Mouse (Mus musculus) C2C12 (cell line): ENCODE data around the gene Mrpl32. TPM values are rescaled to one million over a fixed set of nuclear protein-coding genes. Genes with fewer than 3 reads are reported as not detected.

Experiments
- H3K27me3 ChIP-seq: one replicate; pipeline ENCODE4 v1.6.1; 2011; ENCODE audit not compliant: control insufficient read depth, insufficient read depth, insufficient read length
- H3K36me3 ChIP-seq: one replicate; pipeline ENCODE4 v1.6.1; 2011; ENCODE audit not compliant: control insufficient read depth, insufficient read depth
- H3K4me3 ChIP-seq: one replicate; pipeline ENCODE4 v1.5.1; 2011; ENCODE audit warnings: mild to moderate bottlenecking, control low read depth; ENCODE audit not compliant: poor library complexity, insufficient read depth, severe bottlenecking
- H3K79me2 ChIP-seq: one replicate; pipeline ENCODE4 v1.6.1; 2011; ENCODE audit not compliant: control insufficient read depth, insufficient read depth
- H3K79me3 ChIP-seq: one replicate; pipeline ENCODE4 v1.6.1; 2011; ENCODE audit warnings: low read depth, control low read depth
- H3ac ChIP-seq: one replicate; pipeline ENCODE3; 2011; ENCODE audit warnings: low read depth; ENCODE audit not compliant: control insufficient read depth, insufficient read length
- CEBPB ChIP-seq: IDR thresholded peaks from one replicate; pipeline ENCODE4 v1.6.1; 2011; ENCODE audit warnings: low read depth, mild to moderate bottlenecking, control low read depth, moderate library complexity
- CTCF ChIP-seq: IDR thresholded peaks from one replicate; pipeline ENCODE4 v1.5.1; 2011; ENCODE audit not compliant: control insufficient read depth, insufficient read depth, insufficient read length
- FOSL1 ChIP-seq: IDR thresholded peaks from one replicate; pipeline ENCODE4 v1.8.0; 2011; ENCODE audit warnings: mild to moderate bottlenecking, low read length; ENCODE audit not compliant: poor library complexity, insufficient read depth, severe bottlenecking
- MAX ChIP-seq: IDR thresholded peaks from one replicate; pipeline ENCODE4 v1.6.1; 2011; ENCODE audit warnings: mild to moderate bottlenecking, control low read depth
- MYOD1 ChIP-seq: IDR thresholded peaks from one replicate; pipeline ENCODE4 v1.6.1; 2011; ENCODE audit warnings: low read depth; ENCODE audit not compliant: control insufficient read depth, insufficient read length
- MYOG ChIP-seq: IDR thresholded peaks from one replicate; pipeline ENCODE4 v1.6.1; 2011; ENCODE audit not compliant: control insufficient read depth, insufficient read length; ENCODE audit errors: extremely low read depth
- USF1 ChIP-seq: IDR thresholded peaks from one replicate; pipeline ENCODE4 v1.6.1; 2011; ENCODE audit warnings: low read depth, mild to moderate bottlenecking, control low read depth, moderate library complexity
- long read RNA-seq, 2 experiments: library from polyadenylated mRNA; unstranded; transcript quantifications; one replicate each; pipeline ENCODE4 v2.0.0; 2019 to 2020
- polyA plus RNA-seq: library from polyadenylated mRNA; unstranded; fragments of >200 nt; fragmentation: generic; extraction: Trizol; gene quantifications from one replicate; pipeline ENCODE4 v1.2.1, GENCODE M21; 2012; ENCODE audit warnings: missing spikeins

Gene Mrpl32
- polyA plus RNA-seq = 25.0 TPM
- long read RNA-seq, experiment 1, transcript Mrpl32-202 (3 exons, 3,013 nt) = major isoform, 57 of 63 reads
- long read RNA-seq, experiment 1, partial matches to known transcripts = 1 of 63 reads
- long read RNA-seq, experiment 1, other reads (novel, unspliced or antisense) = 2 of 63 reads
- long read RNA-seq, experiment 2, transcript Mrpl32-202 (3 exons, 3,013 nt) = major isoform, 12 of 15 reads
- long read RNA-seq, experiment 2, partial matches to known transcripts = 1 of 15 reads
- long read RNA-seq, experiment 2, other reads (novel, unspliced or antisense) = 0 of 15 reads

DNA sequence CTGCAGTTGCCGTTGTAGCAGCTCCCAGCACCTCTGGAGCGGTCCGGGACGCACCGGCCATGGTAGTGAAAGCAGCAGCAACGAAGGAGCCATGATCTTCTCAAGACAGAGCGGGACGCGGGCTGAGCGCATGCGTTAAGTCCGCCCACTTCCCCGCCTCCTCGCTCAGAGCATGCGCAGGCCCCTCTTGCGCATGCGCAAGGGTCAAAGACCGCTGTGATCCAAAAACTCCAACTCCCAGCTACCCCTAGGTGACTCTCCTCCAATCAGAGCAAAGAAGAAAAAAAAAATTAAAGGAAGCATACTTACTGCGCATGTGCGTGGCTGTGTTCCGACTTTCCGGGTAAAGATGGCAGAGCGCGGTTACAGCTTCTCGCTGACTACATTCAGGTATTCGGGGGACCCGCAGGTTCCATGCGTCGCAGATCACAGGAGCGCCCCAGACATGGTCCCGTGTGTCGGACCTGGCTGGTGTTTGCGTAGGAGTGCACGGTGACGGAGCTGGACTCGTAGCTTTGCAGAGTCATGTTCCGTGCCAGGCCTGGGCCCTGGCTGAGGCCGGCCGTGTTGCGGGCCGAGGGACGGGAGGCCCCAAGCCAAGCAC is at the start of gene Mrpl32, which contains the start of gene Psma2:
TSS of gene Mrpl32 (minus strand) at position 240 of the 604 bp plus-strand sequence.
TSS of gene Psma2 (plus strand) at position 315 of the 604 bp plus-strand sequence.
- H3K79me2 ChIP-seq = peaks cover 69% of the 10 kb centered on the region
- peak within 1 kb of the TSS; percentile 88 for H3K4me3 ChIP-seq
- TF ChIP-seq MAX = peak; percentile 29
- no peak for TF ChIP-seq CEBPB
- H3K79me3 ChIP-seq = peaks cover 53% of the 10 kb centered on the region
- H3K36me3 ChIP-seq = peaks cover 35% of the 10 kb centered on the region
- no peaks in the 10 kb centered on the region for H3K27me3 ChIP-seq
- peak within 1 kb of the TSS; percentile 98 for H3ac ChIP-seq

DNA sequence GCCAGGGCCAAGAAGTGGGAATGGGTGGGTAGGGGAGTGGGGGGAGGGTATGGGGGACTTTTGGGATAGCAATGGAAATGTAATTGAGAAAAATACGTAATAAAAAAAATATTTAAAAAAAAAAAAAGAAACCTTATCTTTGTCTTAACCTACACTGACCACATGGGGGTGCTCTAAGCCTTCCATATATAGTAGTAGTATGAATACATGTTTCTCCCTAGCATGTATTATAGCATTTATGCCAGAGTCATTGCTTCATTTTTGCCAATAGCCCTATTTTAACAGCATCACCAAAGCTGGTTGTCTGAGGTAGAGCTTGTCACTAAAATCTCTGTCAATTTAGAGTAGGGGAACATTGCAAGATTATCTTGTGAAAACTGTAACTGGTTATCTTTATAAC is 36.3 kb upstream of the Mrpl32 start:
- no peak for TF ChIP-seq CEBPB
- no peak for TF ChIP-seq FOSL1
- no peak for TF ChIP-seq MAX
- no peak for TF ChIP-seq MYOG
- TF ChIP-seq MYOD1 = no peak
- TF ChIP-seq CTCF = no peak
- TF ChIP-seq USF1 = no peak
- H3K27me3 ChIP-seq = no peaks in the 10 kb centered on the region

DNA sequence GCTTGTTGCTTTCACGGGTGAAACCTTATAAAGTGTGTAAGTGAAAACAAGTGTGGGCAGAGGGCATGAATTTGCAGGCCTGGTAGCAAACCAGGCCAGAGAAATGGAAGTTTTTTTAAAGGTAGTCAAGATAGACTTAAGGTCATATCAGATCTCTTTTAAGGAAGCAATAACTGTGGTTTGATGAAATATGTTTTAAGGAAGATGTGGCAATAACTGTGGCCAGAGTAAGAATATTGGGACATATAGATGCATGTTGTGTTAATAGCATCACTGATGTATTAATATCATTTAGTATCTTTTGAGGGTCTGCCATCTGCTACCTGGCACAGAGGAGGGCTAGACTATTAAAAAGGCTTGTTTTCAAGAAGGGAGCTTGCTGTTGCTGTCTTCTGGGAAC is 27.0 kb upstream of the Mrpl32 start:
- Histone ChIP-seq H3K27me3 (no peaks in the 10 kb centered on the region), H3K79me2 (no peaks in the 10 kb centered on the region), H3K79me3 (no peaks in the 10 kb centered on the region), H3K4me3 (no peak overlapping the region), H3ac (no peak overlapping the region), H3K36me3 (peaks cover 25% of the 10 kb centered on the region)
- TF ChIP-seq CEBPB (no peak), USF1 (no peak), CTCF (no peak), MYOG (no peak), FOSL1 (no peak), MAX (no peak), MYOD1 (no peak)

More for the DNA sequence above, 36.3 kb upstream of the Mrpl32 start:
- Histone ChIP-seq H3K79me3 (no peaks in the 10 kb centered on the region), H3K4me3 (no peak overlapping the region), H3ac (no peak overlapping the region), H3K36me3 (no peaks in the 10 kb centered on the region), H3K79me2 (no peaks in the 10 kb centered on the region)

DNA sequence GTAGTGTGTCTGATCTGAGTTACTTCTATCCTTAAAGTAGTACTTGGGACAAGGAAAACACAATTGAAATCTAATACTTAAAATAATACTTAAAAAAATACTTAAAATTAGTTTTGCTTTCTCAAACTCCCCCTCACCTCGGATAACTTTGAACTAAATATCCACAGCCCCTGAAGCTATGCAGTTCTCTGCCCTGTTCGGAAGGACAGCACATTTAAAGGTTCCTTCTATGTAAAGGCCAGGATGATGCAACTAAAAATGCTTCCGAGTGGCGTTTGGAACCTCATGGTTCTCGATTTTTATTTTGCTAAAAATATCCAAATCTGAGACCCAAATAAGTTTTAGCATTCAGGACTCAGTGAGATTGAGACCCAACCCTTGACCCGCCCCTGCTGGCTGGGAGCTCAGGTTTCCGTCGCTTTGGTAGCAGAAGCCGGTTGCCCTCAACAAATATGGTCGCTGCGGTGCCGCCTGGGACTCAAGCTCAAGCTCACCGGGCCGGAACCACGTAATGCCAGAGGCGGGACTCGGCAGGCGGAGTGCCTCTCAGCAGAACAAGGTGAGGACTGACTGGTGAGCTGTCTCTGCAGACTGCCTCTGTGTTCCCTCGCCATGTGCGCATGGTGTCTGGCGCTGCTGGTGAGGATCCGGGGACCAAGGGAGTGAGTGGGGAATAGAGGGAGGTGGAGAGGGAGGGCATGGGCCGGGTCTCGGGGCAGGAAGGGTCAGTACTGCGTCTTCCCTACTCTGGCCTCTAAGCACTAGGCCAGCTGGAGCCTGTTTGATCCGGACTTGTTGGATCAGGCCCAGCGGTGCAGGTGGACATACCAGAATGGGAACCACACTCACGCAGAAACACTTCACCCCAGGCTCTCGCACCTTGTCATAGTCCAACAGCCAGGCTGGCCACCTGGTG is 17.0 kb upstream of the Mrpl32 start, which contains the start of gene AW209491:
TSS of gene AW209491 (plus strand) at position 429 of the 916 bp plus-strand sequence.
- peaks cover 32% of the 10 kb centered on the region for H3K36me3 ChIP-seq
- peaks cover 13% of the 10 kb centered on the region for H3K79me2 ChIP-seq
- TF ChIP-seq USF1 = no peak
- no peak for TF ChIP-seq MYOG
- TF ChIP-seq MYOD1 = no peak
- TF ChIP-seq FOSL1 = no peak
- TF ChIP-seq CTCF = no peak
- TF ChIP-seq CEBPB = no peak
- H3K4me3 ChIP-seq = peak within 1 kb of the TSS; percentile 48
- peaks cover 2% of the 10 kb centered on the region for H3K79me3 ChIP-seq
- no peaks in the 10 kb centered on the region for H3K27me3 ChIP-seq
- H3ac ChIP-seq = peak within 1 kb of the TSS; percentile 74

DNA sequence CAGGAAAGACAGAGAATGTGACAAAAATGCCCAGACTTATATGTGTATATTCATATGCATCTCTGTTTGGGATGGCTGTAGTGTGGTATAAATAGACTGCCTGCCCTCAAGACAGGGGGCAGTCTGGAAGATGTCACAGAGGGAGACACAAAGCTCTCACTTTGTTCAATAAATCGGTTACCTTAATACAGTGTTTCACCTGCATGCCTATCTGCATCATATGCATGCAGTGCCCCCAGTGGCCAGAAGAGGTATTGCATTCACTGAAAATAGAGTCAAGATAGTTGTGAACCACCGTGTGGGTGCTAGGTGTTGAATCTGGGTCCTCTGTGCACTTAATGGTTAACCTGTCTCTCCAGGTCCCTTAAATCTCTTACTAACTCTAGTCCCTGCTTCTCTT is 5.8 kb upstream of the Mrpl32 start:
- Histone ChIP-seq H3K4me3 (no peak overlapping the region), H3K79me2 (peaks cover 61% of the 10 kb centered on the region), H3K79me3 (peaks cover 36% of the 10 kb centered on the region), H3ac (no peak overlapping the region), H3K36me3 (peaks cover 70% of the 10 kb centered on the region), H3K27me3 (no peaks in the 10 kb centered on the region)
- TF ChIP-seq CTCF (peak; percentile 54), CEBPB (no peak), FOSL1 (no peak), MAX (no peak), MYOD1 (no peak), MYOG (no peak), USF1 (no peak)
